Mouse (Mus musculus) forebrain, postnatal 0 days (tissue): ENCODE results near the gene Bik. TPM values are rescaled to one million over a fixed set of nuclear protein-coding genes. Genes with fewer than 3 reads are reported as not detected.

Experiments
- ATAC-seq: fragments of 200-750 bp; cut with Nextera tagmentation; 2 replicates; pipeline ENCODE4 v1.8.0; 2017; ENCODE audit warnings: mild to moderate bottlenecking, moderate library complexity
- DNase-seq: peaks from one replicate; pipeline ENCODE4 v3.0.0-alpha.2; 2015
- H3K27ac ChIP-seq: fragments of 300-500 bp; sonication (generic); 2 replicates; pipeline ENCODE4 v1.5.1; 2014; ENCODE audit warnings: low read depth, mild to moderate bottlenecking, antibody characterized with exemption, low read length, moderate library complexity, mixed read lengths
- H3K27me3 ChIP-seq: fragments of 300-500 bp; sonication (generic); 2 replicates; pipeline ENCODE4 v1.6.1; 2014; ENCODE audit warnings: mild to moderate bottlenecking, low read length, mixed read lengths; ENCODE audit not compliant: insufficient read depth
- H3K36me3 ChIP-seq: fragments of 300-500 bp; sonication (generic); 2 replicates; pipeline ENCODE4 v1.6.1; 2014; ENCODE audit warnings: mild to moderate bottlenecking, moderate library complexity; ENCODE audit not compliant: insufficient read depth
- H3K4me1 ChIP-seq: fragments of 300-500 bp; sonication (generic); 2 replicates; pipeline ENCODE4 v1.6.1; 2014; ENCODE audit warnings: antibody characterized with exemption; ENCODE audit not compliant: insufficient read depth
- H3K4me2 ChIP-seq: fragments of 300-500 bp; sonication (generic); 2 replicates; pipeline ENCODE4 v1.6.1; 2014; ENCODE audit warnings: low read depth, mild to moderate bottlenecking, moderate library complexity
- H3K4me3 ChIP-seq: fragments of 300-500 bp; sonication (generic); 2 replicates; pipeline ENCODE4 v1.5.1; 2014; ENCODE audit warnings: low read depth, low read length, mixed read lengths
- H3K9ac ChIP-seq: fragments of 300-500 bp; sonication (generic); 2 replicates; pipeline ENCODE4 v1.6.1; 2014; ENCODE audit warnings: mild to moderate bottlenecking
- H3K9me3 ChIP-seq: fragments of 300-500 bp; sonication (generic); 2 replicates; pipeline ENCODE4 v1.6.1; 2016; ENCODE audit warnings: low read length
- CTCF ChIP-seq: sonication (generic); IDR thresholded peaks from 2 replicates; pipeline ENCODE4 v1.5.1; 2016; ENCODE audit warnings: antibody characterized with exemption, control low read depth, low read depth
- WGBS: fragments of 180-500 bp; shearing (Covaris S2); extraction: QIAGEN DNeasy Blood & Tissue Kit; methylation state at CpG from one replicate; pipeline ENCODE4 v1.1.7; 2014; 5-methylcytosine and 5-hydroxymethylcytosine counted together
- microRNA-seq, 2 experiments: library from miRNA; unstranded; fragments of <30 nt; microRNA quantifications; one replicate each; pipeline ENCODE4; 2016
- polyA plus RNA-seq: library from polyadenylated mRNA; unstranded; fragments of >200 nt; fragmentation: Nextera tagmentation; extraction: Ambion mirVana; gene quantifications from 2 replicates; pipeline ENCODE4 v1.2.1, GENCODE M21; 2015
- total RNA-seq: library from RNA; depleted of rRNA; stranded (reverse); fragments of >200 nt; gene quantifications from 2 replicates; pipeline ENCODE4 v1.2.3, GENCODE M21; 2014; rRNA removed

Gene Bik
- total and polyA plus RNA-seq, 2 experiments from 2014 or later, result 0.33 TPM; not detected in 1

DNA sequence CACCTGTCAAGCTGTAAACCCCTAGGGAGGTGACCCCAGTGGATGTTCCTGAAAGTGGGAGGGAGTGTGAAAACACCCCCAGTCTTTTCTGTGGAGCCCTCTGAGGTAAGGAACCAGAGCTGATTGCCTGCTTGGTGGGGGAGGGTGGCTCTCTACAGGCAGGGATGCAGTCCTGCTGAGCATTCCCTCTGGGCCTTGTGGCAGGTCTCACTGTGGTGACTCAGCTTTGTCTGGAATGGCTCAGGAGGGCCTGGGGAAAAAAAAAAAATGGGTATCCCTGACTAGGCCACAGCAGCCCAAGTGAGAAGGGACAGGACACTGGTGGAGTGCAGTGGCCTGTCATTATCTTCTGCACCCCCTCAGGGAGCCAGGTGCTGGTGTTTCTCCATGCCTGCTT is 66.5 kb downstream of the Bik start:
- Histone ChIP-seq H3K9ac (no peak overlapping the region), H3K27ac (no peak overlapping the region), H3K27me3 (no peaks in the 10 kb centered on the region), H3K4me2 (peak overlapping the region; percentile 83), H3K4me1 (peaks cover 16% of the 10 kb centered on the region; the same call in 1 of the 2 replicates), H3K9me3 (no peaks in the 10 kb centered on the region), H3K36me3 (peaks cover 10% of the 10 kb centered on the region; the same call in 1 of the 2 replicates), H3K4me3 (no peak overlapping the region)
- TF ChIP-seq CTCF, result no peak
- ATAC-seq (no peak), DNase-seq (no peak)

DNA sequence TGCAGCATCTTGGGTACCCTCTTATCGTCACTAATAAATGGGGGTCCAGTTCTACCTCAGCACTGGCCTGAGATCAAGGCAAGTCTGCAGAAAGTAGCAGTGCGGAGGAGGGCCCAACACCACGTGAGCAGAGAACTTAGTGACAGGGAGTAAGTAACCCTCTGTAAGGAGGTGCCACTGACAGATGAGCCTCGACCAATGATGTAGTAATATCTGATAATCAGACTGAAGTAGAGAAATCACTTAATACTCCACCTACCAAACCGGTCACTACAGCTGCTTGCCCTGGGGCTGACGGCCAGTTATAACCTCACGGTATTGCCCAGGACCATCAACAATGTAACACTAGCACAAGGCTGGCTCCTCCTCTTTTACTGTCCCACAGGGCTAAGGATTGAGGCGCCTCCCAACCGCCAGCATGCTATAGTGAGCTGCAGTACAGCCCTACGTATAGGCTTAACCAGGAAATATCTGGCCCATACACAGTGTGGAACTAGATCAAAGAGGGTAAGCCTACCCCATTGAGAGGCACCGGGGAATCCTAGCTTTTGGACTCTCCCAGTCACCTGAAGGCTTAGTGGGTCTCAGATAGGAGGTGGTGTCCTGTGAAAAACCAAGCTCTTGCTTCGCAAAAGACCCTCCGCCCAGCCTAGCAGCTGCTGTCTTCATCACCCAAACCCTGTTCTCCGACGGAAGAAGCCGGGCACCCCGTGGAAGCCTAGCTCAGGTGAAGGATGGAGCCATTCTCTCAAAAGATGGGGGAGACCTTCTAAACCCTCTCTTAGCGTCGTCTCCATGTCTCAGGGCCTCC is 67.2 kb downstream of the Bik start:
- Histone ChIP-seq H3K27ac (peak overlapping the region; percentile 78; the same call in 1 of the 2 replicates), H3K4me1 (peaks cover 16% of the 10 kb centered on the region; the same call in 1 of the 2 replicates), H3K4me3 (peak overlapping the region; percentile 64), H3K36me3 (0 out of 2 replicates have a peak, but pooled peaks cover 7% of the 10 kb centered on the region), H3K9me3 (no peaks in the 10 kb centered on the region), H3K27me3 (no peaks in the 10 kb centered on the region), H3K9ac (peak overlapping the region; percentile 73), H3K4me2 (peak overlapping the region; percentile 83)
- WGBS, result 9% methylated on average over 19 of the region's 19 CpGs
- peak; percentile 41 for DNase-seq
- no peak for TF ChIP-seq CTCF
- ATAC-seq, result peak; percentile 16; the same call in 1 of the 2 replicates

Small RNA genes lying within 50 kb of the gene (microRNA-seq; reads per million reads assigned to microRNA genes)
- 0 reads per million in 2 experiments for gene Gm24575

Other genes with a start within 250 kb of the Bik start
- 41.0 and 41.2 TPM in 2 replicates for gene Arfgap3, start 176.6 kb upstream of the Bik start, total RNA-seq
- 32.0 and 33.7 TPM in 2 replicates for gene Arfgap3, start 176.6 kb upstream of the Bik start, polyA plus RNA-seq
- gene Pacsin2, start 62.3 kb upstream of the Bik start, total RNA-seq, result 13.8 and 20.9 TPM in 2 replicates
- 10.4 and 16.5 TPM in 2 replicates for gene Pacsin2, start 62.3 kb upstream of the Bik start, polyA plus RNA-seq
- gene Ttll1, start 16.0 kb upstream of the Bik start, total RNA-seq, result 39.5 and 47.4 TPM in 2 replicates
- gene Ttll1, start 16.0 kb upstream of the Bik start, polyA plus RNA-seq, result 76.2 and 115 TPM in 2 replicates
- 5.7 and 13.6 TPM in 2 replicates for gene Tspo, start 36.7 kb downstream of the Bik start, total RNA-seq
- gene Tspo, start 36.7 kb downstream of the Bik start, polyA plus RNA-seq, result 15.3 and 18.0 TPM in 2 replicates
- gene Mcat, start 36.9 kb downstream of the Bik start, total RNA-seq, result 50.3 and 53.8 TPM in 2 replicates
- 40.9 and 46.3 TPM in 2 replicates for gene Mcat, start 36.9 kb downstream of the Bik start, polyA plus RNA-seq
- gene Ttll12, start 68.3 kb downstream of the Bik start, total RNA-seq, result 42.9 and 43.3 TPM in 2 replicates
- gene Ttll12, start 68.3 kb downstream of the Bik start, polyA plus RNA-seq, result 34.8 and 38.7 TPM in 2 replicates
- 28.1 and 33.5 TPM in 2 replicates for gene Scube1, start 198.2 kb downstream of the Bik start, total RNA-seq
- 9.7 and 12.0 TPM in 2 replicates for gene Scube1, start 198.2 kb downstream of the Bik start, polyA plus RNA-seq